Mouse (Mus musculus): Measurements from ENCODE around the gene Gbx2.

Gene Gbx2

DNA sequence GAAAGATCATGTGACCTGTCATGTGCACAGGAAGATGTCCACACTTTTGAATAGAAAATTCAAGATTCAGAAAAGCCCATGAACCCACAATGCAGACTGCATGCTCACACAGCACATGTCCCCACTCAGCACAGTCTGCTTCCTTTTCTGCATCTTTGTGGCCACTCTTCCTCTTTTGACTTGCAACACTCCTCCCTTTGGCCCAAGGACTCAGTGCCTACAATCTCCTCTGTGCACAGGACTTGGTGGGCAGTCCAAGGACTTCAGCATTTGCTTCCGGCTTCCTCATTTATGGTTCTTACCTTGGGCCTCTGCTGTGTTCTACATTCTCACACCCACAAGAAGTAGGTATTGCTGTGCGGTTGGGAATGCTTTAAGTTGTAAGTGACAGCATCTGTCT lies 28.7 kb downstream of the Gbx2 start:
- DNase-seq: no peak

DNA sequence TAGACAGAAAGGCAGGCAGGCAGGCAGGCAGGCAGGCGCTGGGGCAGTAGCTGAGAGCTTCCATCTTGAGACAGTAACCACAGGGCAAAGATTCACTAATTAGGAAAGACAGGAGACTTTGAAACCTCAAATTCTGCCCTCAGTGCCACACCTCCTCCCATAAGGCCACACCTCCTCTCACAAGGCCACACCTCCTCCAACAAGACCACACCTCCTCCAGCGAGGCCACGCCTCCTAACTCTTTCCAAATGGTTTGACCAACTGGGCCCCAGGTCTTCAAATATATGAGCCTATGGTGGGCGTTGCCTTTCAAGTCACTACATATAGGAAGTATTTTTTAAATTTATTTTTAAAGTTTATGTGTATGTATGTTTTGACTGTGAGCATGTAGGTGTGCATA lies 29.6 kb downstream of the Gbx2 start:
- DNase-seq: no peak

DNA sequence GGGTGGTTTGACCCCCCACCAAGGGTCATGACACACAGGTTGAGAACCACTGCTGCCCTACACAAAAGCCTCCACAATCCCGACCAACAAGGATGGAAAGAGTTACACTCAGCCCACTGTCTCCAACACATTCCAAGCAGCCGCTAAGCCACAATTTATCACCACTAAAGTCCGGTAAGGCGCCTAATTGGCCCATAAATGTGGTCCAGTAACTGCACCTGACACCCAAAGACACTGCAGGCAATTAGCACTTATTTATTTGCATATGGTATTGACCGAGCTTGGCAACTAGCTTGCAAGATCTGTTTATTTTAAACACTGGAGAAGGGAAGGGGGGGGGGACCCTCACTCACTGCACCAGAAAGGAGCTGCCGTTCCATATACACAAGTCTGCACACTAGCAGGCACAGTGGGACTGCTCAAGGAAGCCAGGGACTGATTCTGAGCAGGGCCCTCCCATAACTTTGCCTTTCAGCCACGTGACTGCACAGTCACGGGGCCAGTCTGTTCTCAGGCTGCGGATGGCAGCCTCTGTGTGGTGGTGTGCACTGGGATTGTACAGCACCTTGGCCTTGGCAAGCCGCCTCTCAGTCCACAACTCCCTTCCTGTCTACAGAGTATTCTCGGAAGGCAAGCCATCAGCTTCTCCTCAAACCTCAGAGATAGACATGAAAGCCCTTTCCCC lies 31.1 kb downstream of the Gbx2 start:
- DNase-seq: no peak

DNA sequence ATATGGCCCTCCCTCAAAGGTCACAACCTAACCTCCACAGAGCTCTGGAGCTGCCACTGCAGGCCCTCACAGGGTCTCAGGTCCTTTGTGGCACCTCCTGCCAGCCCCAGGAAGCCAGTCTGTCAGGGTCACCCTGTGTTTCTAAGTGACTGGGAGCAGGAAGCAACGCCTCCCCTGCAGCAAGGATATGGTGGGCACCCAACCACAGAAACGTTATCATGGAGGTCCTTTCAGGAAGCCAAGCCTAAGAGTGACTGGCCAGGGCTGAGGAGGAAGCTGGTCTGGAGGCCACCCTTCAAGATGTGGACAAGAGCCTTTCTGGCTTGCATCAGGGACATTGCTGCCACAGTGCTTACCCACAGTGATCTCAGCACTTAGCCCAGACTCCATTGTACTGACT lies 31.9 kb downstream of the Gbx2 start:
- DNase-seq: no peak

DNA sequence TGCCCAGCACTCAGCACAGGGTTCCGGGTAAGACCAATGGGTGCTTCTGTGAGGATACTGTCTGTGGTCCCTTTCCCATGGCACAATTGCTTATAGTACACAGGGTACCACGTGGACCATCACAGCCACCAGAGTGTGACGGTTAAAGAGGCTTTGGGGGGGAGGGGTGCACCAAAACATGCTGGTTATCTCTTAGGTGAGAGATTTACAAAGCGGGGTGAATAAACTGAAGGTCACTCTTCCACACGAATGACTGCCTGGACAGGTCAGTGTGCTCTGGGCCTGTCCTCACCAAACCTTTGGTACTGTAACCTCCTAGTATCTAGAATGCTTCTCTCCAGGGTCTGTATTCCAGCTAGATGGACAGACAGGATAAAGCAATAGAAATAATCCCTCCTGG lies 35.2 kb downstream of the Gbx2 start:
- DNase-seq: no peak

DNA sequence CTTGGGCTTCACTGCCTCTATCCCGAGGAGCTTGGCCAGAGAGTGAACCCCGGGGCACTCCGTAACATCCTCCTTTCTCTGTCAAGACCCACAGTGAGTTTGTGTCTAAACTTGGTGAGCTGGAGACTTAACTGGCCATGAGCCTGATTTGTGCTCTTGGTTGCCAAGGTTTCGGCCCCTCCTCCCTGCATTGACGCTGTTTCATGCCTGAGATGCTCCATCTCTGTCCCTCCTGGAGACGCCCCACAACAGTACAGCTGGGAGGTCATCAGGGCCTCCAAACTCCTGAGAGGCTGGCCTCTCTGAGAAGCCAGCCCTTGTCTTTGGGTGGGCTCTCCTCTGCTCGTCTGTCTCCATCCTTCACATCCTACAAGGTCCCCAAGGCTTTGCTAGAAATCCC lies 38.7 kb downstream of the Gbx2 start:
- DNase-seq: no peak

DNA sequence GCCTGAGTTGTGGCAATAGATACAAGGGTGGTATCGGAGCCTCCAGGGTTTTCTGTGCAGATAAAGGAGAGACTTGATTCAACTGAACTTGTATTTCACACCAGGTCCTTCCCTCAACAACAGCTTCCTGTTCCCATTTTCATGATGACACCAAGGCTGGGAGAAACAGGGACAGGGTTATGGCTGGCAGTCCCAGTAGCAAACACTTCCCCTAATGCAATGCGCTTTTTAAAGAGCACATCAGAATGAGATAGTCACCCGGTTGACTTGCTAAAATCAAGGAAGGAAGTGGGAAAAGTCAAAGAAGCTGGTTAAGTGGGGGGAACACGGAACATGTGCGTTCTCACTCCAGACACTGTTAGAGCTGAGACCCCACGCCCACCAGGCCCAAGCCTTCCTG lies 39.6 kb downstream of the Gbx2 start:
- no peak for DNase-seq

DNA sequence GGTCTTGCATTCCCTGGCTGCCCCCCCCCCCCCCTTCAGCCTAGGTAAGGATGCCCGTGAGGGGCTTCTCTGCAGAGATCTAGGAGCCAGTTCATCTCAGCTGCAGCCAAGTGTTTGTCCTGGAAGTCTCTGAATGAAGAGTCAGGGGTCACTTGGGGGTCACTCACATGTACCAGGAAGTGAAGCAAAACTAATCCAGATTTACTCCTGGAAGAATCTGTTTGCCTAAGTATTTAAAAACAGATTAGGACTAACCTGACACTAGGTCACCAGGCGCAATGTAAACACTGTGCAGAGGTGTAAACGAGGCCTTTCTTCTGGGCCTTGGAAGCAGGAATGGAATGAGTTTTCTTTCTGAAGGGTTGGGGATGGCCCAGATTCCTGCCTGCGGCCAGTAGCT lies 45.3 kb downstream of the Gbx2 start:
- DNase-seq: peak in 1 of 2 experiments; percentile 23

DNA sequence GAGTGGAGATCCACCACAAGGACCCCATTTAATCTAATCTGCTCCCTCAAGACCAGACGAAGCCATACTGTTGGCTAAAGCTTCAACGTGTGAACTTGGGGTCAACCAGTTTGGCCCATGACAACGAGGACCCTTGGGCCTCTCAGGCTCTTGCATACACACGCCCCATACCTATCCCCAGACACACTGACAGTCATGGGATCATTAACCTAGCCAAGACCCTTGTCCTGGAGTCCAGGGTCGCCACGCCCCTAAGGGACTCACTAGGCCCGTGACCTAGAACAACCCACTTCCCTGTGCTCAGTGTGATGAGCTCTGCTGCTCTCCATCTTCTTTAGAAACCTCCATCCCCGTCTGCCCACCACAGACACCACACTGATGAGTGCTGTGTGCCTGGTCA lies 46.6 kb downstream of the Gbx2 start:
- DNase-seq: no peak

DNA sequence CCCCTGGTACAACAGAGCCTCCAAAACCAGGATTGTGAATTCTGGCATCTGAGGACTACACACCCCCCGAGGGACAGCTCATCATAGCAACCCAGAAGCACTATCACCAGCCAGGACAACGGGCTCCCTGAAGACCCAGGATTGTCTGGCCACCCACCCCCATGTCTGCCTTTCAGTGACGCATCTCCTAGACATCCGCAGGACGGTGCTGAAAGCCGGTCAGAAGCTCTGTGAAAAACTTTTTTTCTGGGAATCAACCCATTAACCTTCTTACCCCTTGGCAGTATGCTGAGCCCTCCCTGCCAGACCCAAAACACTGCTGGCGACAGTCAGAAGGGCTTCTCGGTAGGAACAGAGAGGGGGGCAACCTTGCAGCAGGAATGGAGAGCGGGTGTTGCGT lies 50.1 kb downstream of the Gbx2 start:
- DNase-seq: no peak

DNA sequence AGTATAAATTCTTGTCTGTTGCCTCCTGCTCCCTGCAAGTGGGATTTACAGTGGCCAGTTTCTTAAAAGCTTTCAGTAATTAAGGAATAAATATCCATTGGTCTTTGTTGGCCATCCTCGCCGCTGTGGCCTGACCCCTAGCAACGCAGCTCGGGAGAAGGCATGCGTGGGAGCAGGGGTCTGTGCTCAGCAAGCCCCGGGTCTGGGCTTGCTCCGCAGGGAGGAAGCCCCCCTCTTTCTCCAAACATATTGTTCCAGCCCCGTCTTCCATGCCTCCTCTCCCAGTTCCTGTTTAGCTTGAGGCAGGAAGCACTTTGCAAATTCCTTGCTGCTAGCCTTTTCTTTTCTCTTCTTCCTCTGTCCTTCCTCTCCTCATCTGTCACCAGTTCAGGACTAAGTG lies 50.8 kb downstream of the Gbx2 start:
- DNase-seq: peak; percentile 49 to 61

DNA sequence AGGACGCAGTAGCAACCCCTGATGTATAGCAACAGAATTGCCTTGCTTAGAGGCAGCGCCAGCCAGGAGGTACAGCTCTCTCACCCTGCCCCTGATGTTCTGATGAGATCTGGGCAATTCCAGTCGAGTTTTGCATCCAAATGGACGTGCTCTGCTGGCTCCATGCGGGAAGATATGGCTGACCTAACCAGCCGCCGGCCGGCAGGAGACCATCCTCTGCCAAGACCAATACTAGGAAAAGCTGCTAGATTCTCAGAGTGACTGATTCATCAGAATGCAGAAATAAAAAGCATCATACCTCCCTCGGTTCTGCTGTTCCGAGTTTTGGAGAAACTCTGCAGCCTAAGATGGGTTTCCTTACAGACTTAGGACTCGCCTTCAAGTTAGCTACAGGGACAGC lies 52.5 kb downstream of the Gbx2 start:
- DNase-seq: no peak

Data from kidney, postnatal 4 days (tissue).